Mouse (Mus musculus) C2C12 (cell line): ENCODE measurements around the gene Btn2a2.

Experiments used
- CTCF ChIP-seq: IDR thresholded peaks from one replicate; pipeline ENCODE4 v1.5.1; 2011; ENCODE audit not compliant: control insufficient read depth, insufficient read depth, insufficient read length
- MAX ChIP-seq: IDR thresholded peaks from one replicate; pipeline ENCODE4 v1.6.1; 2011; ENCODE audit warnings: mild to moderate bottlenecking, control low read depth

- TF ChIP-seq CTCF (no peak), MAX (no peak)
Measured at GRCm38 (mm10) chr13:23500424-23501200, 12.0 kb upstream of the Btn2a2 start.
